Mouse (Mus musculus) thymus, postnatal 4 days (tissue): ENCODE results near the gene Nckap5.
"Not testable (repeated sequence)": the region's sequence is repeated elsewhere in the genome, so short reads cannot be mapped to it uniquely, and the experiment has no call there.

Experiments
- DNase-seq: peaks from one replicate; pipeline ENCODE4 v3.0.0; 2021

The Nckap5 gene

GRCm38 (mm10) chr1:126152217-126152616 is 678.4 kb downstream of the Nckap5 start:
- no peak for DNase-seq

DNA sequence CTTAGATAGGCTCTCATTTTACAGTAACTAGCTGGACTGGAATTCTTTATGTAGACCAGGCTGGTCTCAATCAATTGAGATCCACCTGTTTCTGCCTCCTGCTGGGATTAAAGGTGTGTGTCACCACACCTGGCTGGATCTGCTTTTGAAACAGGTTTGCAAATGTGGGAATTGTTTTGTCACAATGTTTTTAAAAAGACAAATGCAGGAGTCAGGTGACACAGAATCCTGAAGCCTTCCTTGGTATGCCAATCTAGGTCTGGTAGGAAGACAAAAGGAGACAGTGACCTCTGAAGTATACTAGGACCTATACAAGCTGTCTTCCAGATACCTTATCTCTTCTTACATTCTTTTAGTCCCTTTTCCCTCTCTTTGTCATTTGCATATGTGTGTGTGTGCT is 680.6 kb downstream of the Nckap5 start:
- no peak for DNase-seq

- DNase-seq, result no peak
Measured at GRCm38 (mm10) chr1:126135717-126136116, 694.9 kb downstream of the Nckap5 start.

DNA sequence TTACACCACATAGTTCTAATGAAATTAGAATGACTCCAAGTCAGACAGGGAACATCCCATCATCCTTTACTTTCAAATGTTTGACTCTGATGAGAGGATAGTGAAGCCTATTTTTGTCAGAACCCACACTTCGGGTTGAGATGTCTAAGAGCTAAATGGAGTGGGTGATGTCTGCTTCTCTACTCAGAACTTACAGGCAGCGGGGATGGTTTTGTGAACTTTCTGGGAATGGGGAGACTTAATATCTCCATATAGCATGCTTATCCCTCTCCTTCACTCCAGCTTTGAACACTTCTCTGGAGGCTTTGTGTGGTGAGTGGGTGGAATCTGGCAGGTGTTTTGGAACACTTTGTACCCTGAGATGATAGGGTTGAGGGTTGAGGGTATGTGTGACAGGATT is 698.3 kb downstream of the Nckap5 start:
- DNase-seq, result no peak

- no peak for DNase-seq
Measured at GRCm38 (mm10) chr1:126129129-126129528, 701.5 kb downstream of the Nckap5 start.

DNA sequence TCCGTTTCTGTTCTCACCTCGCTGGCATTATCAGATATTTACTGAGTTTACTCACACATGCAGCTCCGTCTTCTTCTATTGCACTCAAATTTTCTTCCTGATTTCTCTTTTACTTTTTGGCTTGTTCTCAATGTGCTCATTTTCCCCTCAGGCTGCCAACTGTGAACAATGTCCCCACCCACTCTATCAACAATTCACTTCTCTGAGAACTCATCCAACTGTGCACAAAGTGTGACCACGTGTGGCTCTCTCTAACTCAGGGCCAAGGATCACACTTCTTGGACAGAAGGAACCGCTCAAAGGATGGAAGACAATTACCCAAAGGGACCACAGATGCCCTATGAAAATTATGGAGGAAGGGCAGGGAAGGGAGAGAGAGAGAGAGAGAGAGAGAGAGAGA is 707.5 kb downstream of the Nckap5 start:
- no peak for DNase-seq

GRCm38 (mm10) chr1:126120506-126120905 is 710.1 kb downstream of the Nckap5 start:
- DNase-seq, result no peak

GRCm38 (mm10) chr1:126116034-126116433 is 714.6 kb downstream of the Nckap5 start:
- no peak for DNase-seq

DNA sequence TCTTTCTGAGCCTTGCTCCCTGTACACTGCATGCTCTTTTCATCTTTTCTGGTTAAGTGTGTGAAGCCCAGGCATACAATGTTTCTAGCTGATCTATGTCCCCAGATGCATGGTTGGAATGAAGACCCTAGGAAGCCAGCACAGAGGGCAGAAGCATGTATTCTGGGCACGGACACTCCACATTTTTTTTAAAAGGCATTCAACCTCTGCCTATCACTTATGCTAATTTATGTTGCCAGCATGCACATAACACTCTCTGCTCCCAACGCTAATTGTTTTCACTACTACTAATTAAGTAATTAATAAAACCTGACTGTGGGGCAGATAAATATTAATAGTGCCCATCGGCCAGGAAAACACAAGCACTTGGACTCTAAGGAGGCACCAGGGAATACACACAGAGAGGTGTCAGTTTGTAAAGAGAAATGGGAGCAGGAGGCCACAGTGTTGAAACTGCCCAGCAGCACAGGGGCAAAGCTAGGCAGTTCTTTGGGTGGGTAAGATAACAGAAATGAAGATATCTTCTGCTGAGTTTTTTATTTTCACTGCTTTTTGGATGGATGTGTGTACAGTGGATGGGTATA is 724.8 kb downstream of the Nckap5 start:
- no peak for DNase-seq

DNA sequence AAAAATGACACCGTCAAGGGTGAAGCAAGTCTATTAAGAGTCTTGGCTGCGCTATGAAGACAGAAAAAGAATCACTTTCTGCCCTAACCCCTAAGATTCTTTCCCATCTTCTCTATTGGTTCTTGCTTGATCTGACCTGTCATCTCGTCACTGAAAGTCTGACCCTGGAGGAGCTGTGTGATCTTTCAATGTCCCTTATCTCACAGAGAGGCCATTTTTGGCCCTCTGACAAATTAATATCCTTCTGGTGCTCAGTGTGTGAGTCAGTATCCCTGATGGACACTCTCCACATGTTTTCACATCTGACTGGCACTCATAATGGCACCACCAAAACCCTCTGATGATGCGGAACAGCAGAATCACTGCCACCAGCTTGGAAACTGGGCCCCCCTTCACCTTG is 736.3 kb downstream of the Nckap5 start:
- DNase-seq, result no peak

DNA sequence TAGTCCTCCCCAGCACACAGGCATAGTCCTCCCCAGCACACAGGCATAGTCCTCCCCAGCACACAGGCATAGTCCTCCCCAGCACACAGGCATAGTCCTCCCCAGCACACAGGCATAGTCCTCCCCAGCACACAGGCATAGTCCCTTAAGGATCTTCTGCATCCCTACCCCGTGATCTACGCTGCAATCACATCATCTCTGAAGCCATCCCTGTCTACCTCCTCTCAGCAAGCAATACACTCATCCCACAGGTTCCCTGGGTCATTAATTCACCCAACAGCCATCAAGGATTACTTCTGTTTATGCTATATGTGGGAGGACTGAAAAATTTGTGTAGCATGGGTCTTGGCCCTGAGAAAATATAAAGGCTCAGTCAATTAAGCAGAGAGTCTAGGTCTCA is 738.6 kb downstream of the Nckap5 start:
- DNase-seq, result not testable (repeated sequence)

GRCm38 (mm10) chr1:126087181-126087580 is 743.4 kb downstream of the Nckap5 start:
- no peak for DNase-seq

- no peak for DNase-seq
Measured at GRCm38 (mm10) chr1:126076312-126076711, 754.3 kb downstream of the Nckap5 start.

GRCm38 (mm10) chr1:126070861-126071260 is 759.7 kb downstream of the Nckap5 start:
- no peak for DNase-seq

GRCm38 (mm10) chr1:126051491-126051890 is 779.1 kb downstream of the Nckap5 start:
- DNase-seq, result no peak

GRCm38 (mm10) chr1:126042886-126043285 is 787.7 kb downstream of the Nckap5 start:
- no peak for DNase-seq

DNA sequence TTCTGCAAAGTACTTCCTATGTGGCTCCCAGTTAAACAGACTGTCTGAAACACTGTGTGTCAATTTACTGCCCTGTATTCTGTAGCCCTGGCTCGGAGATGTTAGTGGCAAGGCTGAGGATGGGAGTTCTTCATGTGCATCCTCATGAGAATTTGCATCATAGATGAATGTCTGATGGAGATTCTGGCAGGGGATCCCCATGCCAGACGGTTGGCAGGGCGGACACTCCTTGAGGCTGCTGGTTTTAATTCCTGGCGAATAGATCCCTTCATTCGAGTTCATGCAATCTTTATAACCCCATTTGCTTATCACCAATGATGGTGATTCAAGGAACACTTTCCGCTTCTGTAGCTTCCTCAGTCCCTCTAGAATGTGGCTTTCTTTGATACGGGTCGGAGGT is 803.1 kb downstream of the Nckap5 start:
- DNase-seq, result no peak

- no peak for DNase-seq
Measured at GRCm38 (mm10) chr1:126024518-126024917, 806.1 kb downstream of the Nckap5 start.

- no peak for DNase-seq
Measured at GRCm38 (mm10) chr1:126022959-126023358, 807.6 kb downstream of the Nckap5 start.

DNA sequence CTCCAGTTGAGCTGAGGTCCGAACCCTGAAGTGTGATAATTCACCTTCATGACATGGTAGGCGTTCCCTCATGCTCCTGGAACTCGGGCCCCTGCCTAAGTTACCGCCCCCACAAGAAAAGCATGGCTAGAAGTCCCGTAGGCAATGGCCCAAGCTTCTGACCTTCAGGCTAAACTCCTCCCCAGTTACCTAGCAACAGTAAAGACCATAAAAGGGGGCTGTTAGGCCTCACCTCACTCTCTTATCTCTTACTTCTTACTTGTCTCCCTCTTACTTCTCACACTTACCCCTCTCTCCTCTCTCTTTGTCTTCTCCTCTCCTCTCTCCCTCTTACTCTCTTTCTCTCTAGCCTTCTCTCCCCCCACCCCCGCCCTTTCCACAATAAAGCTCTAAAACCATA is 811.9 kb downstream of the Nckap5 start:
- not testable (repeated sequence) for DNase-seq

GRCm38 (mm10) chr1:126011661-126012091 is 818.9 kb downstream of the Nckap5 start:
- no peak for DNase-seq

DNA sequence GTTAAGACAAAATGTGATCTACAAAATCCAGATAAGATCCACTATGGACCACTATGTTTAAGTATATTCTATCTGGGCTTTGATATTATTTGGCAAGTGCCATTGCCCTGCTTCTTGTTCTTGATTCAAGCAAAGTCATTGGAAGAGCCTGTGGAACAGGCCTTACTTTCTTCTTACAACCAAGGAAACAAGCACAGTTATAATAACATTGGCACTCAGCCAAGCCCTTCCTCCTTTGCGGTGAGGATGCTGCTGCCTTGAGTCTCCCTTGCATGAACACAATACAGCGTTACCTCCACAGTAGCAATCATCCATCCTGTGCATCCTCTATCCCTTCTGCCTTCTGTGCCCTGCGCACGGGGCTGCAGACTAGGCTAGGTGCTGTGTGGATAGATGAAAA is 823.0 kb downstream of the Nckap5 start:
- DNase-seq, result no peak

DNA sequence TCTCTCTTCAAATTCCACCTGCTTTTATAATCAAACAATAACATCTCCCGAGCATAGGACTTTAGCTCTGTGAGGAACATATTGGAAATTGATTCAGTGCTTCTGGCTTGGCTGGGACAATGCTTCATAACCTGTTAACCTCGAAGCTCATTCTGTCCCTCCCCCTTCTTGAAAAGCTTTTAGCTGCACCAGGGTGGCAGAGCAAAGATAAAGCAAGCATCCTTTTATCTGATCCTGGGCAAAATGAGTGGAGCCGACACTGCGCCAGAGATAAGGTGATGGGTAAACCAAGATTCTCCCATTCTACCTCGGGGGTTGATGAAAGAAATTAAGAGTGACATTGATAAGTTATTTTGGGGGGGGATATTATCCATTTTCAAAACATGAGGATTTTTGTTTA is 824.9 kb downstream of the Nckap5 start:
- DNase-seq, result no peak

GRCm38 (mm10) chr1:125996540-125996939 is 834.1 kb downstream of the Nckap5 start:
- no peak for DNase-seq

- no peak for DNase-seq
Measured at GRCm38 (mm10) chr1:125987803-125988202, 842.8 kb downstream of the Nckap5 start.

GRCm38 (mm10) chr1:125984570-125984969 is 846.0 kb downstream of the Nckap5 start:
- no peak for DNase-seq
